Mouse (Mus musculus) cerebellum, adult (tissue): Measurements from ENCODE around the gene Rab3c.
A peak's percentile ranks its signal among the peaks of the same experiment; 100 is the strongest.

Source experiments
- ATAC-seq: cut with Nextera tagmentation; 2 replicates; pipeline ENCODE4 v1.9.2; 2017; ENCODE audit warnings: mild to moderate bottlenecking, moderate library complexity, mixed read lengths; ENCODE audit not compliant: insufficient number of reproducible peaks, low FRiP score, low TSS enrichment

The Rab3c gene

DNA sequence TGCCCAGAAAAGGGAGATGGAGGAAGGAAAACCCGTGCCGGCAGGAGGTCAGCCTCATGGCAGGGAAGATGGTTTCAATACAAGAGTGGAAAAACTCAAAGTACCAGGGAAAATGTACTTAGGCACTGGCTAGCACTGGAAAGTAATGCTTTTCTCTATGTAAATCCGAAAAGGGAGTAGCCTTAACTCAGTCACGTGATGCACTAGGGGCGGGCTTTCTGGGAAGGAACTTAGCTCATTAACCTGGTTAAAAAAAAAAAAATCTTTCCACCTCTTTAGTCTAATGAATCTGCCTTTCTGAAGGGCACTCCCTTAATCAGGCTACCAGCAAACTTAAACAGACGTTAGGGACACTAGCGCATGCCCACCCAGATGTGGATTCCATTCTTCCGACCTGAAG lies 249.7 kb downstream of the Rab3c start:
- no peak for ATAC-seq

DNA sequence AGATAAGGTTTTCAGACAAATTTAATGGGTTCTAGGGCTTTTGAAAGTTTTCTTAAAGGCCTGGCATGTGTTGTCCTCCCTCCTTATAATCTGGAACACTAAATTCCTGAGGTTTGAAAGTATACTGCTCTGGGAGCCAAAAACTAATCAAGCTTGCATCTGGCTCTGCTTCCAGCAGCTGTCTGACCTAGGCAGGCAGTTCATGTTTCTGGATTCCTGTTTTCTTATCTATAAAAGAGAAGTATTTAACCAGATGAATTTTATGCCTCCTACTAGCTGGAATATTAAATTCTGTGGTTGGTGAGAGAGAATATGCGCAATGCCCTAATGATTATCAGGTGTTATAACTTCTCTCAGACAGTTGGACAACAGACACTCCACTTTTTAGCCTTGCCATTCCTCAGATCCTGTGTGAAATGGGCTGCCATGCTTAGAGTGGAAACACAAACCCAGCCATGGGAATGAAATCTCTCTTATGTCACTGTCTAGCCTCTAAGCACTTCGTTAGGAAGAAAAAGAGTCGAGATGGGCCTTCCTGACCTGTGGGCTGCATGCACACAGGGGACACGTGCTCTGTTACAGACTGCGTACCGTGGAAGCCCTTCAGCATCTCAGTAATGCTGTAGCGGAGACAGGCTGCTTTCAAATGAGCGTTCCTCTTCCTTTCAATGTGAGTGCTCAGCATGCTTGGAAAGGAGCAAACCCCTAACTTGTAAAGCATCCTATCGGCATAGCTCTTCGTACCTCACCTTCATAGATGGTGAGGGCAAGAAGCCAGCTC lies 256.2 kb downstream of the Rab3c start:
- no peak for ATAC-seq

DNA sequence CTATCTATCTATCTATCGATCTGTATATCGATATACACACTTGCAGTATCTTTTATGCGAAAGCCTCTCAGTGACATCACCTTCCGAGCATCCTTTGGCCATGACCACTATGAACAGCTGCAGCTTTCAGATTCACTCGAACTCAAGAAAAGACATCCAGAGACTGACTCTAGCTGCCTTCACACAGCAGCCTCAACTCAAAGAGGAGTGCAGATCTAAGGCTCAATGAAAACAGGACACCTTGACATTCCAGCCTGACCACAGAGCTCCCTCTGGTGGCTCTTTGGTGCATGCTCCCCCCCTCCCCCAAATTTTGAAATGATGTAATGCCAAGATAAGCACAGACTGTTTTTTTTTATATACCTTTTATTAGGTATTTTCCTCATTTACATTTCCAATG lies 257.8 kb downstream of the Rab3c start:
- ATAC-seq = peak; percentile 33; the same call in 1 of the 2 replicates

DNA sequence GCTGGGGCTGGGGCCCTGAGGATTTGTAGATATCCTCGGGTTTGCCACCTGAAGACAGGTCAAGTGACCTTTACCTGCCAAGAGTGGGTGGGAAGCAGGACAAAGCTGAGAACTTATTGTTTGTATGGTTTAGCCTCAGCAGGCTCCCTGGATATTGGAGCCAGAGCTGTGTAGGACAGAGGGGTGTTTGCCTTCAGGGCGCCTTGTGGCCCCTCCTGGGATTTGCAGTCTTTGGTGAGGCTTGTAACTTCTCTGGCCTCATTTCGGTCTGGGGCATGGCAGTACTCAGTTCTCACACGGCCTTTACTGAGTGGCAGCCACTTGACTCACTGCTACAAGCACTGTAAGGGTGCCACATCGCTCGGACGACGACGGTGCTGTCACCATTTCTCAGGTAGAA lies 261.0 kb downstream of the Rab3c start:
- ATAC-seq = no peak

DNA sequence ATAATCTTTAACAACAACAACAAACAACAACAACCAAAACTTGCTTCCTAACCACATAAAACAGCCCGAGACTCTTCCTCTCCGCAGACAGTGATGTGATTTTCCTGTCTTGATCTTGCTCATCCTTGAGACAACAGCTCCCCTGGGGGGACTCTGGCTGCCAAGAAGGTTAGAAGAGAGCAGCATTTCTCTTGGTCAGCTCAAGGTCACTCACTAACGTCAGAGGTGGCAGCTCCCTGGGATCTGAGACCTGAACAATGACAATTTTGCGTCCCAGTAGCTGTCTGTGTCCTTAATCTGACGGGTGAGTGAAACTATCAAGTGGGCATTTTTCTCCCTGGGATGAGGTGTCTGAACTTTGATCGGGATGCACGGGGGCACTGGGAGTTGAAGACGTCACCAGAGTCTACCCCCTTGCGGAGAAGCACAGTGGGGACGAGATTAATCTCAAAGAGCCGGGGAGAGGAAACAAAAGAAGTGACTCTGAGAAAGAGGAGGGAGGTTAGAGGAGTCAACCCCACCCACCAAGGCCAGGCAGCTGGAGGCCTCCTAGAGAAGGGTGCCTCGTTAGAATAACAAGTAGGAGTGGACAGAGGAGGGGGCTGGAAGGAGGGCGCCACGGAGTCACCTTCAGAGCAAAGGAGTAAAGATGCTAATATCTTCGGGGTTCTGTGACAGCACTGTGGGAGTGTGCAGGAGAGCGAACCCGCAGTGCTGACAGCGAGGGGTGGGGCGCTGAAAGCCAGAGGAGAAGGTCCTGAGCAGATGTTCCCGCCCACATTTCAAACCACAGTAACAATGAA lies 261.7 kb downstream of the Rab3c start:
- ATAC-seq = no peak

DNA sequence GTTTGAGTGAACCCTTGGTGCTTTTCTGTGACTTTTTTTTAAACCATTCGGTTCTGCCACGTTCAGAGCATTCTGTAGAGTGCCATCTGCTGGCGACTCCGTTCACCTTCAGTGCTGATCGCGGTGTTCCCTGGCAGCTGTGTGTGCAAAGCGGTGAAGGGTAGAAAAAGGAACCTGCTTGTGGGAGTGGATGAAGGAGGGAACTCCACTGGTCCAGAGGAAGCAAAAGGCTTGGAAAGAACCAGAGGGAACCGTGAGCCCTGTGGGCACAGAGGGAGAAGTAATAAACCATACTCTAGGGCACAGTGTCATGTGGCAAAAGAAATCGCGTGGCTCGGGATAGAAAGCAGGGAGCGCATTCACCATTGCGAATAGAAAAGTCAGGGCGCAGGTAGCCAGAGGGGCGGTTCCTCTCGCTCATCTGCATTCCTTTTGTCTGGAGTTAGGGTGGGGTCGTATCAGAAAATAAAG lies 262.3 kb downstream of the Rab3c start:
- peak; percentile 86 for ATAC-seq

DNA sequence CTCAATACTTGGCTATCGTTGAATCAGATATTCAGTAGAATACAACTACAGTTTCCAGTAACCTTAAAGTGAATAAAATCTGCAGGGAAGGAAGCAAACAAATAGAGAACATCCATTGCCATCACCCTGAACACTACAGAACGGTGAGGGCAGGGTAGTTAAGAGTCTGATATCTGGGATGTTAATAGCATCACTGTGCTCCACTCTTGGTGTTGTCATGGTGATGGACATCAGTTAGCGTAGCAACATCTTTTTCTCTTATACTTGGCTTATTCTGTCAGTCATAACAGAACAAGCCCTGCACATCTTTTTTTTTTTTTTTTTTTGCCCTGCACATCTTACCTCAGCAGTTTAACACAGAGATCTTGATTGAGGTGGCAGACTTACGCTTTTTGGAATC lies 268.8 kb downstream of the Rab3c start:
- no peak for ATAC-seq

DNA sequence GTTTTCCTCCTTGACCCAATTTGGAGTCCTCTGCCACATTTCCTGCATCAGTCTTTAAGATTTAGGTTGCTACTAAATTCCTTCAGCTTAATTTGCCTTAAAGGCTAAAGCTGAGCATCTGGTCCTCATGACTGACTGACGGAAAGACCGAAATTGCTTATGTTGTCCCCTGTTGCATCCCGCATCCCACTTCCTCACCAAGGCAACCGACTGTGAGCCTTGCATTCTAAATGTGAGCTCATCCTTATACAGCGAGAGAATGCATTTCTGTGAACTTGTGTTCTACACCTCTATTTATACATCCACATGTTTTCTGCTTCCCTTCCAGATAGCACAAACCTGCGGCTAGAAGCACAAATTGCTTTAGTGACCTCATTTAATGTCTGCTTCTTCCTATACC lies 269.9 kb downstream of the Rab3c start:
- ATAC-seq = no peak

DNA sequence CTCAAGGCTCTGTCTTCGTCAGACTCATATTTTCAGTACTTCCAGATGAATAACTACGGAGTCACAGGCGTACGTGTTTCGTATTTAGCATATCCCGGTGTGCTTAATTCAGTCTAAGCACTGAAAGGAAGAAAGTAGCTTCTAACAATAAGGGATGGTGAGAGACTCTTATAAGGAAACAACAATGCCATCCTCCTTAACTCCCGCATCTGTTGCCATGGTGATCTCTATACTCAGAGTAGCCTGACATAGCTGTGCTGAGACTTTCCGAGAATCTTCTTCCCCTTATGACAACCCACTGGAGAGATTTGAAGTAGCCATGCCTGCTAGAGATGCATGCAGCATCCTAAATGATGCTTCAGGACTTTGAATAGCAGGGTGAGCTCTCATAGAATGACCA lies 272.3 kb downstream of the Rab3c start:
- no peak for ATAC-seq

DNA sequence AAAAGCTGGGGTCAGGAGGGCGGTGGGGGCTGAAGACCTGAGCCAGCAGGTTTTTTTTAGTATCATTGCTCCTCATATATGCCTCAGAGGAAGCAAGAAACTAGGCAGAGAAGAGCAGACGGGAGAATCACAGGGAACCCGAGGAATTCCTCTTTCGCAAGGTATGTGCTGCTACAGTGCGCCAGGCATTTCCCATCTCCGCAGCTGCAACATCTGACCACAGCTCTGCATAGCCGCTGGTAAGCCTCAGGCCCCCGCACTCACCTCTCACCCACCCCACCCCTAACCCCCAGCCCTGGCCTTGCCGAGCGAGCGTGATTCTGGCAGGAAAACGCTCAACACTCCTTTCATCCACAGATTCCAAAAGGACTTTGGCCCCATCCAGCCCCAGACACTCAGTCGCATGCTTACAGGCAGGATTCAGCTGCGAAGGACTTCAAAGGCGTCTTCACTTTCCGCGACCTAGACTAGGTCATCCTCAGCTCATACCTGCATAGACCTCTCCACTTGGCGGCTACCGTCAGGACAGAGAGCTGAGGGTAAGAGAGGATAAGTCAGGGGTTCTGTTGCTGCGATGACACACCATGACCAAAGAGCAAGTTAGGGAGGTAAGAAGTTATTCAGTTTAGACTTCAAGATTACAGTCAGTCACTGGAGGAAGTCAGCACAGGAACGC lies 274.6 kb downstream of the Rab3c start:
- no peak for ATAC-seq
